Mouse (Mus musculus): ENCODE measurements around the gene Scamp4. TPM values are rescaled to one million over a fixed set of nuclear protein-coding genes. Genes with fewer than 3 reads are reported as not detected.
"Not testable (repeated sequence)": the region's sequence is repeated elsewhere in the genome, so short reads cannot be mapped to it uniquely, and the experiment has no call there.

The Scamp4 gene
- polyA plus RNA-seq, 1 experiment from 2014 or later = 105 TPM

- ATAC-seq = no peak
- no peak overlapping the region for H3K27ac ChIP-seq
- H3K4me2 ChIP-seq (replicated peaks) = no peak overlapping the region
- no peak overlapping the region for H3K9ac ChIP-seq
- no peak overlapping the region for H3K4me3 ChIP-seq (replicated peaks)
- WGBS = 92% methylated on average over 10 of the region's 10 CpGs
- peaks cover 40% of the 10 kb centered on the region for H3K36me3 ChIP-seq
- no peaks in the 10 kb centered on the region for H3K4me1 ChIP-seq (replicated peaks)
- H3K9me3 ChIP-seq = no peaks in the 10 kb centered on the region
- H3K27me3 ChIP-seq (replicated peaks) = no peaks in the 10 kb centered on the region
Measured at GRCm38 (mm10) chr10:80646936-80647335, 44.3 kb downstream of the Scamp4 start.

GRCm38 (mm10) chr10:80649910-80650309, 47.2 kb downstream of the Scamp4 start:
- not testable (repeated sequence) for H3K27ac ChIP-seq; H3K4me2 ChIP-seq (replicated peaks); H3K4me3 ChIP-seq (replicated peaks); H3K27me3 ChIP-seq (replicated peaks); H3K9me3 ChIP-seq; ATAC-seq; H3K9ac ChIP-seq
- 91% methylated on average over 6 of the region's 6 CpGs for WGBS
- H3K36me3 ChIP-seq = peaks cover 19% of the 10 kb centered on the region
- peaks cover 11% of the 10 kb centered on the region for H3K4me1 ChIP-seq (replicated peaks)

DNA sequence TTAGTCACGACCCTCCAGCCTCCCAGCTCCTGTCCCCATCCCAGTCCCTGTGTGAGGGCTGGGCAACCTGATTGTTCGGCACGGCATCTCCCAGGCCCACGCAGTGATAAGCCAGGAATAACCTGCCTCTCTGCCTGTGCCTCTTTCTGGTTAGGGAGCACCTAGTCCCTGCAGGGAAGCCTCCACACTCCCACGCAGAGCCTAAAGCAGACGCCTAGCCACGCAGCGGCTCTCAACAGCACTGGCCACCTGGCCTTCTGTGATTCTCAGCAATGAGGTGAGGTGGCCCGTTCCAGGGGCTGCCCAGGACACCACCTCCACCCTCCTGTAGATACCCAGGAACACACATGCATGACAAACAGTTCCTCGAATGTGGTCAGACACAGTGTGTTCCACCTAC, 47.7 kb downstream of the Scamp4 start:
- Histone ChIP-seq H3K4me3 (replicated peaks) (no peak overlapping the region), H3K4me2 (replicated peaks) (no peak overlapping the region), H3K27me3 (replicated peaks) (no peaks in the 10 kb centered on the region), H3K27ac (no peak overlapping the region), H3K36me3 (peaks cover 15% of the 10 kb centered on the region), H3K4me1 (replicated peaks) (peaks cover 16% of the 10 kb centered on the region), H3K9ac (no peak overlapping the region), H3K9me3 (no peaks in the 10 kb centered on the region)
- ATAC-seq = no peak
- WGBS = 91% methylated on average over 10 of the region's 10 CpGs

- H3K9ac ChIP-seq = no peak overlapping the region
- 86% methylated on average over 6 of the region's 6 CpGs for WGBS
- H3K4me2 ChIP-seq (replicated peaks) = no peak overlapping the region
- H3K36me3 ChIP-seq = no peaks in the 10 kb centered on the region
- H3K4me1 ChIP-seq (replicated peaks) = peaks cover 28% of the 10 kb centered on the region
- no peak overlapping the region for H3K27ac ChIP-seq
- H3K9me3 ChIP-seq = no peaks in the 10 kb centered on the region
- H3K4me3 ChIP-seq (replicated peaks) = no peak overlapping the region
- no peak for ATAC-seq
- H3K27me3 ChIP-seq (replicated peaks) = no peaks in the 10 kb centered on the region
Measured at GRCm38 (mm10) chr10:80653156-80653720, 50.6 kb downstream of the Scamp4 start.

- H3K4me3 ChIP-seq (replicated peaks) = peak overlapping the region; percentile 83
- H3K36me3 ChIP-seq = no peaks in the 10 kb centered on the region
- WGBS = 81% methylated on average over 6 of the region's 6 CpGs
- H3K9ac ChIP-seq = peak overlapping the region; percentile 92; the same call in 1 of the 2 replicates
- ATAC-seq = no peak
- no peaks in the 10 kb centered on the region for H3K9me3 ChIP-seq
- H3K27me3 ChIP-seq (replicated peaks) = no peaks in the 10 kb centered on the region
- H3K27ac ChIP-seq = no peak overlapping the region
- H3K4me2 ChIP-seq (replicated peaks) = peak overlapping the region; percentile 83
- H3K4me1 ChIP-seq (replicated peaks) = peaks cover 30% of the 10 kb centered on the region
Measured at GRCm38 (mm10) chr10:80654866-80655265, 52.2 kb downstream of the Scamp4 start.

- WGBS = 2% methylated on average over 10 of the region's 12 CpGs
- H3K4me3 ChIP-seq (replicated peaks) = peak overlapping the region; percentile 83
- ATAC-seq = peak; percentile 24
- H3K27me3 ChIP-seq (replicated peaks) = no peaks in the 10 kb centered on the region
- peaks cover 30% of the 10 kb centered on the region for H3K4me1 ChIP-seq (replicated peaks)
- H3K36me3 ChIP-seq = no peaks in the 10 kb centered on the region
- peak overlapping the region; percentile 83 for H3K4me2 ChIP-seq (replicated peaks)
- no peaks in the 10 kb centered on the region for H3K9me3 ChIP-seq
- H3K9ac ChIP-seq = peak overlapping the region; percentile 92
- peak overlapping the region; percentile 71; the same call in 1 of the 2 replicates for H3K27ac ChIP-seq
Measured at GRCm38 (mm10) chr10:80655406-80656129, 52.9 kb downstream of the Scamp4 start.

DNA sequence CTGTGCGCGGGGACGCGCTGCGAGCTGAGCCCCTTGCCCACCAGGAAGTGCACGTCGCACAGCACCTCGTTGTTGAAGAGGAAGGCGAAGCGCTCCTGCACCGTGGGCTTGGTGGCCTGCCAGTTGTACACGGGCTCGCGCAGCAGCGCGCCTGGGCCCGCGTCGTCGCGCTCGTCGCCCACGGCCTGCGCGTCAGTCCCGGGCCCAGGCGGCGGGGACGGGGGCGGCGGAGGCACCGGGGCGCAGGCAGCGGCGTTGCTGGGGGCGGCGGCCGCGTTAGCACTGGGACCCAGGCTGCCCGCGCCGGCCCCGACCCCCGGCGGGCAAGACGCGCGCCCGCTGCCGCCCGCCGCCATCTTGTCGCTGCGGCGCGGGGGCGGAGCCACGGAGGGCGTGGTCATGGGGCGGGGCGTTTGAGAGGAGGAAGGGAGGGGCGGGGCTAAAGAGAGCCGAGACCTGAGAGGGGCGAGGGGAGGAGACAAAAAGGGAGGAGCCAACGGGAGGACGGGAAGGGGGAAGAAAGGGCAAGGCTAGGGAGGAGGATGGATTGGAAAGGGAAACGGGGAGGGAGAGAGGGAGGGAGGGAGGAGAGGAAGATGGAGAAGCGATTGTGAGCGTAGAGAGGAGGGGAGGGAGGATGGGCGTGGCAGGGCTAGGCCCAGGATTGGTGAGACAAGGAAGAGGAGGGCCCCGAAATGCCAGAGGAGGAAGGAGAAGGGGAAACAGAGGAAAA, 53.6 kb downstream of the Scamp4 start:
- Histone ChIP-seq H3K36me3 (no peaks in the 10 kb centered on the region), H3K27me3 (replicated peaks) (no peaks in the 10 kb centered on the region), H3K27ac (peak overlapping the region; percentile 94), H3K4me1 (replicated peaks) (peaks cover 30% of the 10 kb centered on the region), H3K9ac (peak overlapping the region; percentile 92), H3K9me3 (no peaks in the 10 kb centered on the region), H3K4me3 (replicated peaks) (peak overlapping the region; percentile 83), H3K4me2 (replicated peaks) (peak overlapping the region; percentile 83)
- under 1% methylated on average over 67 of the region's 72 CpGs for WGBS
- peak; percentile 87 for ATAC-seq

DNA sequence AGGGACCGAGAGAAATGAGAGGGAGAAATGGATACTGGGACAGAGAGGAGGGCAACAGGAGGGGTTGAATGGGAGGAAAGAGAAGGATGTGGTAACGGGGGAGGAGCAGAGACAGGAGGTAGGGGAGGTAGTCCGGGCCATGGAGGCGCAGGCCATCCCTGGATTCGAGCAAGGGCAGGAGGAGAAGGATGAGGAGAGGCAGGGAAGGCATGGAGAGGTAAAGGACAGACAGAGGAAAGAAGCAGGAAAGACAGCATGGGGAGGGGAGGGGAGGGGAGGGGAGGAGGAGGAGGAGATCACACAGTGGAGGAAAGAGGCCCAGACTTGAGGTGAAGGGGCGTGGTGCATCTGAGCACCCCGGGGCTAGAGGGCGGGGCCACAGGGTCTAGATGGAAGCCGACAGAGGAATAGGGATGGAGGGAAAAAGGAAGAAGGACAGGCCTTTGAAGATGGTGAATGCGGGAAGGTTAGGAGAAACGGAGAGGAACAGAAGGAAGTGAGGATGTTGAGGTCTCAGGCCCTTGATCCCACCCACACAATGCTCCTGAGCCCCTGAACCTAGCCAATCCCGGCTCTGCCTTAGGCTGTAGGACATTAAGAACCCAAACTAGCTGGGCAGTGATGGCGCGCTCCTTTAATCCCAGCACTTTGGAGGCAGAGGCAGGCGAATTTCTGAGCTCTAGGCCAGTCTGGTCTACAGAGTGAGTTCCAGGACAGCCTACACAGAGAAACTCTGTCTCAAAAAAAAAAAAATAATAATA, 54.4 kb downstream of the Scamp4 start, which contains the start of gene Btbd2:
TSS of gene Btbd2 (minus strand) at position 209 of the 761 bp plus-strand sequence.
- Histone ChIP-seq H3K4me2 (replicated peaks) (peak within 1 kb of the TSS; percentile 83), H3K4me1 (replicated peaks) (peaks cover 30% of the 10 kb centered on the region), H3K4me3 (replicated peaks) (peak within 1 kb of the TSS; percentile 83), H3K36me3 (no peaks in the 10 kb centered on the region), H3K9me3 (no peaks in the 10 kb centered on the region), H3K27me3 (replicated peaks) (no peaks in the 10 kb centered on the region), H3K9ac (peak within 1 kb of the TSS; percentile 92), H3K27ac (peak within 1 kb of the TSS; percentile 94)
- ATAC-seq = peak; percentile 44
- WGBS = 17% methylated on average over 14 of the region's 15 CpGs

DNA sequence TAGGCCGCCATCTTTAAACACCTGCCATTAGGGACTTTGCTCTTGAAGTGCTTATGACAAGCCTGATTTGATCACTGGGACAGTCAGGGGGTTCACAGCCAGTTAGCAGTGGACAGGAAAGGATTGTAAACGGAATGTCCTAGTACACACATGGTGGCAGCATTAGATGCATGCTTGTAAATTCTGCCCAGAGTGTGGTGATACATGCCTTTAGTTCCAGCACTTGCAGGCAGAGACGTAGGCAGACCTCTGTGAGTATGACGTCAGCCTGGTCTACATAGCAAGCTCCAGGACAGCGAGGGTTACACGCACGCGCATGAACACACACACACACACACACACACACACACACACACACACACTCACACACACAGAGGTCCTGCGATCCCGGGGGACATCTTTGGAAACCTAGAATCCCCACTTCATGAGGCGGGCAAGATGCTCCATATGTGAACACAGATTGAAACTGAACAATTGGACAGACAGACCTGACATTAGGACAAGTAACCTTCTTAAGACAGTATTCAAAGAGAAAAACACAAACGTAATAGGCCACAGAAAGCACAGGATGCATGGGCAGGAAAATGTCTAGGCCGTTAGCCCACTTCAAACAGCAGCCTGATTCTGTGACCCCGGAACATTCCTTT, 55.6 kb downstream of the Scamp4 start:
- WGBS = 79% methylated on average over 14 of the region's 14 CpGs
- H3K9ac ChIP-seq = no peak overlapping the region

GRCm38 (mm10) chr10:80658841-80659202, 56.1 kb downstream of the Scamp4 start:
- Histone ChIP-seq H3K4me2 (replicated peaks) (peak overlapping the region; percentile 35; the same call in 1 of the 2 replicates), H3K9ac (no peak overlapping the region)

More for the DNA sequence above, 55.6 kb downstream of the Scamp4 start:
- H3K27me3 ChIP-seq (replicated peaks) = no peaks in the 10 kb centered on the region
- H3K4me1 ChIP-seq (replicated peaks) = peaks cover 30% of the 10 kb centered on the region
- no peak overlapping the region; the same call in 1 of the 2 replicates for H3K27ac ChIP-seq
- ATAC-seq = no peak
- H3K4me2 ChIP-seq (replicated peaks) = no peak overlapping the region
- H3K36me3 ChIP-seq = no peaks in the 10 kb centered on the region
- no peaks in the 10 kb centered on the region for H3K9me3 ChIP-seq
- H3K4me3 ChIP-seq (replicated peaks) = no peak overlapping the region

GRCm38 (mm10) chr10:80659213-80659612, 56.5 kb downstream of the Scamp4 start:
- H3K27ac ChIP-seq = no peak overlapping the region
- peaks cover 35% of the 10 kb centered on the region for H3K4me1 ChIP-seq (replicated peaks)
- H3K36me3 ChIP-seq = no peaks in the 10 kb centered on the region
- H3K9me3 ChIP-seq = no peaks in the 10 kb centered on the region
- H3K27me3 ChIP-seq (replicated peaks) = no peaks in the 10 kb centered on the region
- no peak overlapping the region for H3K9ac ChIP-seq
- 14% methylated on average over 10 of the region's 10 CpGs for WGBS
- peak overlapping the region; percentile 35; the same call in 1 of the 2 replicates for H3K4me2 ChIP-seq (replicated peaks)
- ATAC-seq = no peak
- no peak overlapping the region for H3K4me3 ChIP-seq (replicated peaks)

More at GRCm38 (mm10) chr10:80658841-80659202, 56.1 kb downstream of the Scamp4 start:
- no peaks in the 10 kb centered on the region for H3K36me3 ChIP-seq
- no peak overlapping the region for H3K4me3 ChIP-seq (replicated peaks)
- 53% methylated on average over 4 of the region's 4 CpGs for WGBS
- 0 out of 2 replicates have a peak, but pooled peaks have one; percentile 26 for ATAC-seq
- no peaks in the 10 kb centered on the region for H3K9me3 ChIP-seq
- peaks cover 34% of the 10 kb centered on the region for H3K4me1 ChIP-seq (replicated peaks)
- no peak overlapping the region; the same call in 1 of the 2 replicates for H3K27ac ChIP-seq
- no peaks in the 10 kb centered on the region for H3K27me3 ChIP-seq (replicated peaks)

Data from intestine, embryonic 15.5 days (tissue).